Comparison of ENCODE assay signal across 9 mouse cellular contexts in genomic region chr6:100512676-100513075, GRCm38 (mm10).
DNase-seq lines count a peak whose midpoint lies in the region; ATAC-seq lines count a peak whose summit lies in the region.
"Had no signal": no experiment of that assay in that cellular context is flagged by ENCODE, and none has a peak within 500 bp of the region (broad histone marks: within the 10 kb centered on the region; RNA-seq: fewer than 3 reads in every experiment).

No protein-coding gene starts in this region.

- ATAC-seq in hindbrain, embryonic 13.5 days (ENCODE audit: low FRiP score), result no peak

- no peak overlapping the region for H3K4me2 ChIP-seq in hindbrain, embryonic 13.5 days
- H3K4me2 ChIP-seq: embryonic facial prominence, embryonic 13.5 days had no signal

- no peaks in the 10 kb centered on the region for H3K9me3 ChIP-seq in hindbrain, embryonic 13.5 days
- H3K9me3 ChIP-seq: embryonic facial prominence, embryonic 13.5 days had no signal

- no peak overlapping the region for H3K9ac ChIP-seq in hindbrain, embryonic 13.5 days
- H3K9ac ChIP-seq: embryonic facial prominence, embryonic 13.5 days had no signal

- H3K36me3 ChIP-seq in hindbrain, embryonic 13.5 days, result no peaks in the 10 kb centered on the region
- H3K36me3 ChIP-seq: embryonic facial prominence, embryonic 13.5 days had no signal

- peaks cover 9% of the 10 kb centered on the region for H3K4me1 ChIP-seq in hindbrain, embryonic 13.5 days (replicated peaks)

- 57% methylated on average over 4 of the region's 4 CpGs for WGBS in hindbrain, embryonic 13.5 days

- H3K27me3 ChIP-seq in hindbrain, embryonic 13.5 days, result peaks cover 55% of the 10 kb centered on the region

- H3K27ac ChIP-seq in hindbrain, embryonic 13.5 days, result no peak overlapping the region
- H3K27ac ChIP-seq: embryonic facial prominence, embryonic 13.5 days had no signal

- H3K4me3 ChIP-seq in hindbrain, embryonic 13.5 days, result no peak overlapping the region
- H3K4me3 ChIP-seq: embryonic facial prominence, embryonic 13.5 days had no signal

- DNase-seq in layer of hippocampus, adult 11-12 months (ENCODE audit: low spot score), result peak; percentile 16
- DNase-seq in layer of hippocampus, adult 18-20 months (ENCODE audit: low spot score in 2 of 2), result no peak
- DNase-seq in ES-CJ7 (ENCODE audit: low read depth, low spot score), result peak; percentile 85
- peak; percentile 44 to 61 for DNase-seq in adrenal gland, adult 18-20 months (ENCODE audit: low spot score in 2 of 2)
- DNase-seq in naive thymus-derived CD4-positive, alpha-beta T cell, adult 2 months (ENCODE audit: low read depth), result peak; percentile 48
- no peak for DNase-seq in urinary bladder, adult 2 months (ENCODE audit: low spot score)
- DNase-seq in c-Kit-positive CD71-positive TER-119-positive erythroid progenitor cells, embryonic 14.5 days (ENCODE audit: low spot score), result no peak

Comparison
In these comparisons a context has a peak if more than half of its experiments do, and no peak if none do; other contexts are left out.
1. DNase-seq: peak in layer of hippocampus, adult 11-12 months (single experiment), ES-CJ7 (single experiment), adrenal gland, adult 18-20 months (2 of 2) and naive thymus-derived CD4-positive, alpha-beta T cell, adult 2 months (single experiment); none in layer of hippocampus, adult 18-20 months (0 of 2), urinary bladder, adult 2 months (single experiment) and c-Kit-positive CD71-positive TER-119-positive erythroid progenitor cells, embryonic 14.5 days (single experiment).